In genomic region chr11:64164796-64165195, GRCm38 (mm10) we compare ENCODE assay signal across 17 mouse cellular contexts.
DNase-seq lines count a peak whose midpoint lies in the region; ATAC-seq and TF ChIP-seq lines count a peak whose summit lies in the region.
"Had no signal": no experiment of that assay in that cellular context is flagged by ENCODE, and none has a peak within 500 bp of the region (broad histone marks: within the 10 kb centered on the region; RNA-seq: fewer than 3 reads in every experiment).

No protein-coding gene starts in this region.

- ATAC-seq in hindbrain, postnatal 0 days, result no peak
- ATAC-seq in hindbrain, embryonic 16.5 days, result no peak
- ATAC-seq in midbrain, embryonic 14.5 days (ENCODE audit: low FRiP score, low TSS enrichment), result no peak
- ATAC-seq in midbrain, embryonic 13.5 days, result no peak
- ATAC-seq in stomach, postnatal 0 days (ENCODE audit: low FRiP score, low TSS enrichment), result no peak
- ATAC-seq in cerebellum, adult (ENCODE audit: insufficient number of reproducible peaks, low FRiP score, low TSS enrichment), result no peak

- no peak overlapping the region for H3K4me3 ChIP-seq in hindbrain, postnatal 0 days (ENCODE audit: low read length)
- no peak overlapping the region for H3K4me3 ChIP-seq in hindbrain, embryonic 16.5 days (ENCODE audit: low read length)
- no peak overlapping the region for H3K4me3 ChIP-seq in midbrain, embryonic 14.5 days (replicated peaks; ENCODE audit: low read depth, low read length)
- H3K4me3 ChIP-seq in midbrain, embryonic 13.5 days (replicated peaks), result no peak overlapping the region
- no peak overlapping the region for H3K4me3 ChIP-seq in stomach, postnatal 0 days (ENCODE audit: low read depth, low read length)
- H3K4me3 ChIP-seq: heart, embryonic 10.5 days; neural tube, embryonic 15.5 days had no signal

- H3K27me3 ChIP-seq in hindbrain, postnatal 0 days (ENCODE audit: insufficient read depth, low read length), result no peaks in the 10 kb centered on the region
- H3K27me3 ChIP-seq in hindbrain, embryonic 16.5 days (replicated peaks; ENCODE audit: control insufficient read depth, insufficient read depth, low read length), result no peaks in the 10 kb centered on the region
- no peaks in the 10 kb centered on the region for H3K27me3 ChIP-seq in midbrain, embryonic 14.5 days (ENCODE audit: control insufficient read depth, insufficient read depth, low read length)
- no peaks in the 10 kb centered on the region for H3K27me3 ChIP-seq in midbrain, embryonic 13.5 days
- no peaks in the 10 kb centered on the region for H3K27me3 ChIP-seq in stomach, postnatal 0 days (ENCODE audit: control insufficient read depth, insufficient read depth, low read length)
- H3K27me3 ChIP-seq: neural tube, embryonic 15.5 days had no signal

- no peak overlapping the region for H3K4me2 ChIP-seq in hindbrain, postnatal 0 days (ENCODE audit: low read depth, low read length)
- no peak overlapping the region for H3K4me2 ChIP-seq in hindbrain, embryonic 16.5 days (ENCODE audit: low read length)
- no peak overlapping the region for H3K4me2 ChIP-seq in midbrain, embryonic 14.5 days (ENCODE audit: low read length)
- H3K4me2 ChIP-seq in midbrain, embryonic 13.5 days (replicated peaks), result no peak overlapping the region
- no peak overlapping the region for H3K4me2 ChIP-seq in stomach, postnatal 0 days (replicated peaks; ENCODE audit: low read depth)
- H3K4me2 ChIP-seq: neural tube, embryonic 15.5 days had no signal

- no peak for TF ChIP-seq CTCF in hindbrain, postnatal 0 days (IDR thresholded peaks at IDR 0.05; ENCODE audit: low read depth)
- no peak for TF ChIP-seq CTCF in stomach, postnatal 0 days (IDR thresholded peaks at IDR 0.05; ENCODE audit: low read depth)

- H3K4me1 ChIP-seq in hindbrain, postnatal 0 days (ENCODE audit: insufficient read depth, low read length), result no peaks in the 10 kb centered on the region
- H3K4me1 ChIP-seq in hindbrain, embryonic 16.5 days (ENCODE audit: control insufficient read depth, insufficient read depth, low read depth, low read length), result no peaks in the 10 kb centered on the region
- H3K4me1 ChIP-seq in midbrain, embryonic 14.5 days (ENCODE audit: control insufficient read depth, insufficient read depth, low read length), result peaks cover 3% of the 10 kb centered on the region; the same call in 1 of the 2 replicates
- H3K4me1 ChIP-seq in midbrain, embryonic 13.5 days (replicated peaks), result peaks cover 11% of the 10 kb centered on the region
- no peaks in the 10 kb centered on the region for H3K4me1 ChIP-seq in stomach, postnatal 0 days (replicated peaks; ENCODE audit: control insufficient read depth, insufficient read depth)

- no peaks in the 10 kb centered on the region for H3K9me3 ChIP-seq in hindbrain, postnatal 0 days (ENCODE audit: low read length)
- H3K9me3 ChIP-seq in hindbrain, embryonic 16.5 days (ENCODE audit: control insufficient read depth, low read length), result no peaks in the 10 kb centered on the region
- H3K9me3 ChIP-seq in midbrain, embryonic 14.5 days (ENCODE audit: control insufficient read depth, low read length), result no peaks in the 10 kb centered on the region
- no peaks in the 10 kb centered on the region for H3K9me3 ChIP-seq in midbrain, embryonic 13.5 days
- H3K9me3 ChIP-seq in stomach, postnatal 0 days (ENCODE audit: control insufficient read depth, low read length), result no peaks in the 10 kb centered on the region
- H3K9me3 ChIP-seq: G1E; heart, embryonic 10.5 days; neural tube, embryonic 15.5 days had no signal

- no peaks in the 10 kb centered on the region for H3K36me3 ChIP-seq in hindbrain, postnatal 0 days (ENCODE audit: insufficient read depth, low read length)
- no peaks in the 10 kb centered on the region for H3K36me3 ChIP-seq in hindbrain, embryonic 16.5 days (ENCODE audit: control insufficient read depth, insufficient read depth, low read length)
- no peaks in the 10 kb centered on the region for H3K36me3 ChIP-seq in midbrain, embryonic 14.5 days (ENCODE audit: control insufficient read depth, insufficient read depth, low read length)
- H3K36me3 ChIP-seq in midbrain, embryonic 13.5 days, result no peaks in the 10 kb centered on the region
- no peaks in the 10 kb centered on the region for H3K36me3 ChIP-seq in stomach, postnatal 0 days (ENCODE audit: control insufficient read depth, insufficient read depth, low read length)
- H3K36me3 ChIP-seq: G1E; heart, embryonic 10.5 days; neural tube, embryonic 15.5 days had no signal

- WGBS in hindbrain, postnatal 0 days, result 55% methylated on average over 6 of the region's 6 CpGs
- 59% methylated on average over 6 of the region's 6 CpGs for WGBS in hindbrain, embryonic 16.5 days
- WGBS in midbrain, embryonic 14.5 days, result 60% methylated on average over 6 of the region's 6 CpGs
- 72% methylated on average over 6 of the region's 6 CpGs for WGBS in midbrain, embryonic 13.5 days
- 28% methylated on average over 6 of the region's 6 CpGs for WGBS in stomach, postnatal 0 days

- TF ChIP-seq EP300 in stomach, postnatal 0 days (optimal IDR thresholded peaks at IDR 0.05), result no peak

- no peak overlapping the region for H3K9ac ChIP-seq in hindbrain, postnatal 0 days (replicated peaks; ENCODE audit: low read length)
- no peak overlapping the region for H3K9ac ChIP-seq in hindbrain, embryonic 16.5 days (ENCODE audit: low read depth, low read length)
- H3K9ac ChIP-seq in midbrain, embryonic 14.5 days (replicated peaks; ENCODE audit: low read length), result no peak overlapping the region
- no peak overlapping the region for H3K9ac ChIP-seq in midbrain, embryonic 13.5 days (replicated peaks)
- no peak overlapping the region for H3K9ac ChIP-seq in stomach, postnatal 0 days (ENCODE audit: low read length)
- H3K9ac ChIP-seq: liver, embryonic 14.5 days; neural tube, embryonic 15.5 days had no signal

- H3K27ac ChIP-seq in hindbrain, postnatal 0 days, result no peak overlapping the region
- H3K27ac ChIP-seq in hindbrain, embryonic 16.5 days (ENCODE audit: low read depth, low read length), result no peak overlapping the region
- H3K27ac ChIP-seq in midbrain, embryonic 14.5 days (replicated peaks; ENCODE audit: low read depth, low read length), result no peak overlapping the region
- H3K27ac ChIP-seq in midbrain, embryonic 13.5 days, result no peak overlapping the region
- H3K27ac ChIP-seq in stomach, postnatal 0 days (replicated peaks), result no peak overlapping the region
- H3K27ac ChIP-seq: heart, embryonic 10.5 days; kidney, postnatal 0 days; liver, embryonic 14.5 days; neural tube, embryonic 15.5 days had no signal

- DNase-seq in hindbrain, postnatal 0 days (ENCODE audit: low spot score), result peak; percentile 11
- DNase-seq in midbrain, embryonic 14.5 days, result peak; percentile 47
- DNase-seq in adrenal gland, postnatal 36 days, result peak; percentile 18 to 46
- DNase-seq in stomach, postnatal 0 days (ENCODE audit: low spot score), result peak; percentile 20
- DNase-seq: cerebellum, adult 9-10 months; embryo, embryonic 11 days; gastrocnemius, postnatal 25 days; lung, postnatal 10 days; thymus, postnatal 36 days had no signal
